Mouse (Mus musculus): Measurements from ENCODE around the gene Etnppl. TPM values are rescaled to one million over a fixed set of nuclear protein-coding genes. Genes with fewer than 3 reads are reported as not detected.

Etnppl gene
- polyA plus RNA-seq, 1 experiment from 2014 or later, result 0.08 TPM

- H3K36me3 ChIP-seq, result no peaks in the 10 kb centered on the region
- no peaks in the 10 kb centered on the region for H3K9me3 ChIP-seq
- WGBS, result 93% methylated on average over 9 of the region's 9 CpGs
- no peak overlapping the region for H3K4me3 ChIP-seq
- H3K27ac ChIP-seq, result no peak overlapping the region
- no peaks in the 10 kb centered on the region for H3K4me1 ChIP-seq
- H3K9ac ChIP-seq, result no peak overlapping the region
- no peak overlapping the region for H3K4me2 ChIP-seq (replicated peaks)
- no peak for ATAC-seq (ENCODE audit: low FRiP score, low read depth)
- no peaks in the 10 kb centered on the region for H3K27me3 ChIP-seq (replicated peaks)
These were observed 64.9 kb downstream of the Etnppl start for GRCm38 (mm10) chr3:130682183-130682582.

GRCm38 (mm10) chr3:130683836-130684235, 66.6 kb downstream of the Etnppl start:
- H3K9ac ChIP-seq, result no peak overlapping the region
- 80% methylated on average over 8 of the region's 8 CpGs for WGBS
- H3K4me2 ChIP-seq (replicated peaks), result no peak overlapping the region
- H3K27me3 ChIP-seq (replicated peaks), result no peaks in the 10 kb centered on the region
- H3K27ac ChIP-seq, result no peak overlapping the region
- H3K9me3 ChIP-seq, result no peaks in the 10 kb centered on the region
- ATAC-seq (ENCODE audit: low FRiP score, low read depth), result no peak
- H3K36me3 ChIP-seq, result no peaks in the 10 kb centered on the region
- no peaks in the 10 kb centered on the region for H3K4me1 ChIP-seq
- no peak overlapping the region for H3K4me3 ChIP-seq

- Histone ChIP-seq H3K4me1 (no peaks in the 10 kb centered on the region), H3K36me3 (no peaks in the 10 kb centered on the region), H3K4me2 (replicated peaks) (no peak overlapping the region), H3K9ac (no peak overlapping the region), H3K27me3 (replicated peaks) (no peaks in the 10 kb centered on the region), H3K9me3 (no peaks in the 10 kb centered on the region), H3K27ac (no peak overlapping the region), H3K4me3 (no peak overlapping the region)
- 86% methylated on average over 9 of the region's 9 CpGs for WGBS
- no peak for ATAC-seq (ENCODE audit: low FRiP score, low read depth)
These were observed 67.2 kb downstream of the Etnppl start for GRCm38 (mm10) chr3:130684276-130685013.

- Histone ChIP-seq H3K27me3 (replicated peaks) (no peaks in the 10 kb centered on the region), H3K4me2 (replicated peaks) (no peak overlapping the region), H3K4me1 (0 out of 2 replicates have a peak, but pooled peaks cover 2% of the 10 kb centered on the region), H3K4me3 (no peak overlapping the region), H3K9me3 (no peaks in the 10 kb centered on the region), H3K27ac (no peak overlapping the region), H3K9ac (no peak overlapping the region), H3K36me3 (no peaks in the 10 kb centered on the region)
- no peak for ATAC-seq (ENCODE audit: low FRiP score, low read depth)
- 90% methylated on average over 8 of the region's 8 CpGs for WGBS
These were observed 67.7 kb downstream of the Etnppl start for GRCm38 (mm10) chr3:130685014-130685366.

GRCm38 (mm10) chr3:130687051-130687450, 69.8 kb downstream of the Etnppl start:
- Histone ChIP-seq H3K36me3 (no peaks in the 10 kb centered on the region), H3K4me2 (replicated peaks) (no peak overlapping the region), H3K4me3 (no peak overlapping the region), H3K9me3 (no peaks in the 10 kb centered on the region), H3K4me1 (peaks cover 14% of the 10 kb centered on the region; the same call in 1 of the 2 replicates), H3K9ac (no peak overlapping the region), H3K27ac (no peak overlapping the region), H3K27me3 (replicated peaks) (no peaks in the 10 kb centered on the region)
- 96% methylated on average over 1 of the region's 1 CpGs for WGBS
- ATAC-seq (ENCODE audit: low FRiP score, low read depth), result no peak

Other genes starting within 250 kb of the Etnppl start
- 253 and 265 TPM in 2 replicates for gene Ostc, start 92.0 kb downstream of the Etnppl start, polyA plus RNA-seq (2016; fragmentation: Nextera tagmentation; extraction: Ambion mirVana)
- gene Rpl34, start 113.0 kb downstream of the Etnppl start, polyA plus RNA-seq (2016; fragmentation: Nextera tagmentation; extraction: Ambion mirVana), result 583 and 604 TPM in 2 replicates

Measured in neural tube, embryonic 12.5 days (tissue).